Mouse (Mus musculus) neural tube, postnatal 0 days (tissue): ENCODE data around the gene Habp2. TPM values are rescaled to one million over a fixed set of nuclear protein-coding genes. Genes with fewer than 3 reads are reported as not detected.

ENCODE experiments used
- polyA plus RNA-seq: library from polyadenylated mRNA; unstranded; fragments of >200 nt; fragmentation: Nextera tagmentation; extraction: Ambion mirVana; gene quantifications from 2 replicates; pipeline ENCODE4 v1.2.1, GENCODE M21; 2015

Habp2 gene
- polyA plus RNA-seq = not detected in 2 replicates

GRCm38 (mm10) chr19:56286866-56287265, at the start of gene Habp2:
Gene Habp2 (plus strand): TSS chr19:56287137.

Other genes with a start within 250 kb of the Habp2 start
- gene Nrap, start 102.9 kb downstream of the Habp2 start, polyA plus RNA-seq = 0.35 and 0.47 TPM in 2 replicates
- gene Casp7, start 110.0 kb downstream of the Habp2 start, polyA plus RNA-seq = 23.3 and 25.6 TPM in 2 replicates
- 0.21 and 0.41 TPM in 2 replicates for gene Plekhs1, start 174.5 kb downstream of the Habp2 start, polyA plus RNA-seq